Mouse (Mus musculus) retina, postnatal 7 days (tissue): Measurements from ENCODE around the gene Kpnb1.
A peak's percentile ranks its signal among the peaks of the same experiment; 100 is the strongest.
"Not testable (repeated sequence)": the region's sequence is repeated elsewhere in the genome, so short reads cannot be mapped to it uniquely, and the experiment has no call there.

Source experiments
- DNase-seq: peaks from one replicate; pipeline ENCODE4 v3.0.0-alpha.2; 2012; ENCODE audit warnings: low read depth, low spot score

Gene Kpnb1

DNA sequence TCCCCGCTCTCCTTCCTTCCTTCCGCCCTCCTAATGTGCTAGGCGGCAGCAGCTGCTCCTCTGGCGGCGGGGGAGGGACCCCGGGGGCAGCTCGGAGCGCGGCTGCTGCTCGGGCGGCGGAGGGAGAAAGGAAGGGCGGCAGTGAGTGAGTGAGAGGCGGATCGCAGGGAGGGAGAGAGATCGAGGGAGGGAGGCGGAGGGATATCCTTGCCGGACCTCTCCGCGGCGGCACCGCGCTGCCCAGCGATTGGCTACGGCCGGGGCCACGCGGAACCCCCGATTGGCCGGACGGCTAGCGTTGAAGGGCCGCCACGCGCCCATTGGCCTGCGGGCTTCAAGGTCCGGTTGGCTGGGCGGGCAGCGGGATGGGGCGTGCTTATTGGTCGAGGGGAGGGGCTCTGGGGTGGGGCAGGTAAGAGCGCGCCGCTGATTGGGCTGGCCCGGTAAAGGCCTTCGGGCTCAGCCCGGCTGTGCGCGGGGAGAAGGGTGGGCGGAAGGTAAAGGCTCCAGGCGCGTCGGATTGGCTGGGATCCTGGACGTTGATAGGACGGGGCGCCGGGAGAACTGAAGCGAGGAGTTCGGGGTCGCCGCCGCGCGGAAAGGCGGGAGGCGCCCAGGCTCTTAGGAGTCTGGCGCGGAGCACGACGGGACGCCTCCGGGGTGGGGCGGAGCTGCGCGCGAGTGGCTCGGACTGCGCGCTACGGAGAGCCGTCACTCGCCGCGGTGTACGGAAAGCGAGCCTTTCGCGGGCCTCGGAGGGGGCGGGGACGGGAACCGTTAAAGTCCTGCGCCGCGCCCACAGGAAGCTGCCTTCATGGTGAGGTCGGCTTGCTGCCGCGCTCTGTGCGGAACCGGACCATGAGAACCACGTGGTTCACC lies at the start of gene Kpnb1:
Kpnb1 (minus strand) TSS at position 118 of the 879 bp plus-strand sequence.
- DNase-seq = peak; percentile 97

DNA sequence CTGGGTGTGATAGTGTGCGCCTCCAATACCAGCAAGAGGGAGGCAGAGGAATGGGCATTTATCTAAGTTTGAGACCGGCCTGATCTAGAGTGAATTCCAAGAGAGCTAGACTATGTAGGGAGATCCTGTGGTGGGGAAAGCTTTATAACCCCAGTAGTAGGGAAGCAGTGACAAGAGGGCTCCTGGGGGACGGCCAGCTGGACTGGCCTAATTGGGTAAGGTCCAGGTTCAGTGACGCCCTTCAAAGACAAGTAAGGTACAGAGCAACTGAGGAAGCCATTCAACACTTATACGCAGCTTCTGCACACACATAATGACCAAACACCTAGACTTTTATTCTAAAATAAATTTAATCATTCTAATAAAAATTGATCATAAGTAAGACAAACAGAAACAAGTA lies 44.8 kb upstream of the Kpnb1 start:
- no peak for DNase-seq

DNA sequence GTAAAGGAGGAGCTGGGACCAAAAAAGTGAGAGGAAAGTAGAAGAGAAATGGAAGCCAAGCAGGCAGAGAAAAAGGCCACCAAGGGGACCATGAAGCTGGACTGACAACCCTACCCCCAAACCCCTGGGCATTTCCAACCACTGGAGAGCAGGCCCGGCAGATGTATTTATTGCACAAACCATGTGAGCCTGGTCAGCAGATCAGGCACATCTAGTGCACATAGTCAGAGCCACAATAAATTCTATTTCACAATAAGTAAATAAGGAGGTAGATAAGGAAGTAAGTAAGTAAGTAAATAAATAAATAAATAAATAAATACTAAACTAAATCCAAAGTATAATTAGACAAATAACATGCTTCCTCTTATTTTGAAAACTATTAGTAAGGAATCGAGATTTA lies 41.7 kb upstream of the Kpnb1 start:
- DNase-seq = no peak

DNA sequence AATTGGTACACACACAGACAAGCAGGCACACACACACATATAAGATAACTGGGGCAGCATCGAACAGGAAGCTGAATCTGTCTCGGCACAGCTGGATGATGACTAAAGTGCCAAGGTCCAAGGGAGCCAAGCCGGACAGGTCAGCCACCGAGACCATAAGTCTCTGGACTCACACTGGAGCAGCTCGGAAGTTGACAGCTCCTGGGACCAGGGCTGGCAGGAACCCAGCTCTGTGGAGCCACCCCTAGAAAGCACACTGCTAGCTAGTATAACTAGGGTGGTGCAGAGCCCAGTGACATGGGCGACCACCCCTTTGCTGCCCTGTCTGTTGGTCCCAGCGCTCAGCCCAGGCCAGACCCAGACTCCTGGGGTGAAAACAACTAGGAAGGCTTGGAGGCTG lies 41.3 kb upstream of the Kpnb1 start:
- no peak for DNase-seq

DNA sequence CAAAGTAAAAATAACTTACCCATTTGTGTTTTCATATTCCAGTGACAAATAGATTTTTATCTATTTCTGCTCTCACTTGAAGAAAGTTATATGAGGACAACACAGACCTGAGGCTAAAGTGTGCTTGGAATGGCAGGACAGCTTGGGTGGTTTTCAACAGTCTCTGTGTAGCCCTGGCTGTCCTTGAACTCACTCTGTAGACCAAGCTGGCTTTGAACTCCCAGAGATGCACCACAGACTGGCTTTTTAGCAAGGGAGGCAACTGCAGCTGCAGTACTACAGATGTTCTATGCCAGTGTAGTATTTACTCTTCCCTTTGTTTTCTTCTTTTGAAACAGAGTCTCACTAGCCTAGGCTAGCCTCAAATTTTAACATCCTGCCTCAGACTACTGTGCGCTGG lies 38.5 kb upstream of the Kpnb1 start:
- DNase-seq = no peak

DNA sequence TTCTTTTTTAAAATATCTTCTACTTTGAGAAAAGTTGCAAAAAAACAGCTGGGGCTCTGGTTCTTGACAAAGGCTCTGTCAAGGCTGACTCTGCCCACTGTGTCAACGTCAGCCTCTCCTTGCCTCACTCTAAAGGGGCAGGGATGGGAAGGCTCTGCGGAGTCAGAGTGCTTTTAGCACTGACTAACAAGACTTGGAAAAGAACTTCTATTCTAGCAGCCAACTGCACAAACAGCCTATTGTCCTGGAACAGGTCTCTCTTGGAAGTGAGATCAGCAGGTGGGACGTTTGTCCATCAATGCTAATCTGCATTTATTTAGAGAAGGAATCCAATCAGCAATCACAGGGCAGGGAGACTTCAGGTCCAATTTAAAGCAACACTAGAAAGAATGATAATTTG lies 35.8 kb upstream of the Kpnb1 start:
- no peak for DNase-seq

DNA sequence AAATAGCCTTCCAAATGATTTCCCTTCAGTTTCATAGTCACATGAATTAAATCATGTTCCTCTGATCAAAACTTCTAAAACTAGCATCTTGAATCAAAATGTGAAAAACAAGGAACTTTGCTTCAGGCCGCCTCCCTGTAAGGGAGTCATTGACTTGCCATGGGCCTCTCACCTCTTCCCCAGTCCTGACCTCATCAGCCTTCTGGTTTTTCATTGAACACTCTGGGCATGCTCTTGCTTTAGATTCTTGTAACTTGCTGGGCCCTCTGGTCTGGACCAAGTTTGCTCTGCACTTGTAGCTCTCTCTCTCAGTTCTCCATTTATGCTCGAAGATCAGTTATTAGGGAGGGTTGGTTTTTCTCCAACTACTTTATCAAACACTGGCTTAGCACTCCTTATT lies 33.9 kb upstream of the Kpnb1 start:
- no peak for DNase-seq

DNA sequence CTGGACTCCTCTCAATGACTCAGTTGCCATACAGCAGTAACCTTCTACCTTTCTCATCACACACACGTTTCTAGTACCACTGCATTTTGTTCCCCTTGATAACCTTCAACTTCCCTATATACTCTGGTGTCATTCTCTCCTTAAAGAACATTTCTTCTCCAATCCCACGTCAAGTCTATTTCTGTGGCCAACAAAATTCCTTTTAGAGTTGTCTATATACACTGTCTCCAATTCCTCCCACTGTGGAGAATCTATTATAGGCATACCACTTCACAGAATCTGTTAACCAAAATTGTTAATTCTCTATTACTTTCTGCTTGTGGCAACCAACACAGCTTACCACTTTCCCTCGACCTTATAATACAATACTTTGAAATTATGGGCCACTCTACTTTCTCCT lies 32.5 kb upstream of the Kpnb1 start:
- DNase-seq = no peak

DNA sequence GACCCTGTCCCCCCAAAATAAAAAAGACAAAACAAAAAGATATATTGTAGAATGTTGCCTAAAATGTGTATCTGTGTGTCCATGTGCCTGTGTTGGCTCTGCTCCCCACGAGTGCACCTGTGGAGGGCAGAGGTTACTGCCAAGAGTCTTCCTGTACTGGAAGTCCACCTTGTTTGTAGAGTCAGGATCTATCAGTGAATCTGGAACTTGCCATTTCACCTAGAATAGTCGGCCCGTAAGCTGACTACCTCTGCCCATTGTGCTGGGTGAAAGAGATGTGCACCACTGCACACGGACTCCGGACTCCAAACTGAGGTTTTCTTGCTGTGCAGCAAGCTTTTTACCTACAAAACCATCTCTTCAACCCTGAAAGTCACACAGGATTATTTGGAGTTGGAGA lies 26.7 kb upstream of the Kpnb1 start:
- no peak for DNase-seq

DNA sequence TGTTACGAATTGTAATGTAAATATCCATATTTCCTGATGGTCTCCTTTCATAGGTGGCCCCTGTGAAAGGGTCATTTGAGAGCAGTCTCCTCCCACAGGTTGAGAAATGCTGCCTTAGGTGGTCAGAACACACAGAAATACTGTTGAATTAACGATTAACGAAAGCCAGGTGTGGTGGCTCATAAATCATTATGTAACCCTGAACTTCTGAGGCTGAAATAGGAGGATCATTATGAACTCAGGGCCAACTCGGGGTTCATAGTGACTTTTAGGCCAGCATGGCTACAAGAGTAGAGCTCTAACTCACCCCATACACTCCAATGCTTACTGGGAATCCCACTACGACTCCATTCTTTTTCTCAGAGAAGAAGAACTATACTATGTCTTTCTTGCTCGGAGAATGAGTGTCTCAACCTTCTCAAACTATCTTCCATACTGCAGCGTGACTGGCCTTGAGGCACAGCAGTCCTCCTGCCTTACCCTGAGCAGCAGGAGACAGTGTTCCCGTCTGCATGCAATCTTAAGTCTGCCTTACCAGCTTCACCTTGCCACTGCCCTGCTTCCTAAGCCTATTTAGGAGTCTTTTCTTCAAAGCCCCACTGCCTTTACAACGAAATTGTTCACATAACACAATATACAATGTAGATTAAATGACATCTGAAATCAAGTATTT lies 23.2 kb upstream of the Kpnb1 start:
- DNase-seq = no peak

DNA sequence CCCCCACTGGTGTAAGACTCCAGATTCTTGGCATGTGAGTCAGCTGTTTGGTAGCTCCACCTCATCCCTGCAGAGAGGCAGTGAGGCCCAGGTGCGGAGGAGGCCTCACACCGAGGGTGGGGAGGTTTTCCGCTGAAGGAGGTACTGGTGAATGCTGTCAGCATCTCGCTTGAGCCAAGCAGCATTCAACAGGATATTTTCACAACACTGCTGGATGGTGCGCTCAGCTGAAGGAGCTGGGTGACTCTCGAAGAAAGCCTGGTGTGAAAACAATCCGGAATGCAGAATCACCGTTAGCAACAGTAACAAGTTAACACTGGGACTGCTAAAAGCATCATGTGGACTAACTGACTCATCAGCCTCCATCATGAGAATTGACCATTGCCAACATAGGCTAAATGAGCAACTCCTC lies 19.3 kb upstream of the Kpnb1 start:
- DNase-seq = no peak

DNA sequence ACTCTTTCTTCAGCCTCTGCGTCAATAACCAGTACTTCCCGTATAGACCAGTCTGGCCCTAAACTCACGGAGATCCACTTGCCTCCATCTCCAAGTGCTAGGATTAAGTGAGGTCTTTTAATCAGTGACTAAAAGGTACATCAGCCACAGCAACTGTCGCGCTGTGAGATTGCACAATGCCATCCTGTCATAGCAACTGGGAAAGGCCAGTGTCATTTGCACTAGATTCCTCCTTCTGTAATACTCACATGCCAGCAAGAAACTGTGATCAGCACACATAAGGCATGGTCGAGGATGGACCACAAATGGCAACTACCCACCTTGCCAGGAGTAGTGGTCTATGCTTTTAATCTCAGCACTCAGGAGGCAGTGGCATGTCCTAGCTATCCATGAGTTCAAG lies 11.8 kb upstream of the Kpnb1 start:
- no peak for DNase-seq

DNA sequence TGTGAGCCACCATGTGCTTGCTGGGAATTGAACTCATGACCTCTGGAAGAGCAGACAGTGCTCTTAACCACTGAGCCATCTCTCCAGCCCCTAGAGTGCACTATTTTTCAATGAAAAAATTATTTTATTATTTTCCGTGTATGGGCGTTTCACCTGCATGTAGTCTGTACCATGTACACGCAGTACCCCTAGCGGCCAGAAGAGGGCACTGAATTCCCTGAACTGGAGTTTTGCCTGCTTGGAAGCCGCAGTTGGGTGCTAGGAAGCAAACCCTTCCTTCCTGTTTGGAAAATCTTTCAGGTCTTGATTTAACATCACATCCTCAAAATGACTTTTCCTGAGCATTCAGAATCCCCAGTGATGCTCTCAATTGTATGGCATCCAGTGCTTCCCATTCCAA lies 10.9 kb upstream of the Kpnb1 start:
- DNase-seq = peak; percentile 38

DNA sequence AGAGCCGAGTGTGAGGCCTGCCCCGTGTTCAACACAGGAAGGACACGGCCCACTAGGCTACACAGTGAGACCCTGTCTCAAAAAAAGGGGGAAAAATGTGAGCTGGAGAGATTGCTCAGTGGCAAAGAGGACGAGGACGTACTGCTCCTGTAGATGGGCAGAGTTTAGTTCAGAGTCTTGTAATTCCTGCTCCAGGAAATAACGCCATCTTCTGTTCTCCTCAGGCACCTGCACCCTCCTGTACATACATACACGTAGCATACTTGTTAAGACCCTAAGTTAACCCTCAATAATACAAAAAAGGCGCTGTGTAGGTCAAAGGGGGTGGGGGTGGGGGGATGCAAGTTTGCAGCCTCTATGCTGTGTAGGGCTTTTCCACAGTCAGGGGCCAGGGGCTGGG lies 9.3 kb upstream of the Kpnb1 start:
- DNase-seq = no peak

DNA sequence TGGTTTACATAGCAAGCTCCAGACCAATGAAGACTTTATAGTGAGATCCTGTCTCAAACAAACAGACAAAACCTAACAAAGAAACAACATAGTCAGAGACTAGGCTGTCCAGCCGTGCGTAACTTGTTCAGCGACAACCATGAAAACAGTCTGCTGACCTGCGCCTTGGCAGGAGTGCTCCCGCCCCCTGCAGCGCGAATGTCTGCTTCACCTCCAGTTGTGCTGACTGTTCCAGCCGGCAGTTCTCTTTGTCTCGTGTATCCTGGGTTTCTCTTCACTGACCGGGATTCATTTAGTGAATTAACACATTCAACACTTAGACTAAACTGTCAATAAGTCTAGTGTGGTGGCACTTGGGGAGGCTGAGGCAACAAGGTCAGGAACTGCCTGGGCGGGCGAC lies 8.9 kb upstream of the Kpnb1 start:
- DNase-seq = no peak

DNA sequence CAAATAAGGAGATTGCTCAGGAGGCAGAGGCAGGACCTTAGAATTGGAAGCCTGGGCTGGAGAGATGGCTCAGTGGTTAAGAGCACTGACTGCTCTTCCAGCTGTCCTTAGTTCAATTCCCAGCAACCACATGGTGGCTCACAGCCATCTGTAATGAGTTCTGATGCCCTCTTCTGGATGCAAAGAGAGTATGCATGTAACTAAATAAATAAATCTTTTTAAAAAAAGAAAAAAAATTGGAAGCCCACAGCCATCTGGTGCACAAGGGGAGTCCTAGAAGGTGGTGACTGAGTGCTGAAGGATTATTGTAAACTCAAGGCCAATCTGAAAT lies 4.9 kb upstream of the Kpnb1 start:
- no peak for DNase-seq

DNA sequence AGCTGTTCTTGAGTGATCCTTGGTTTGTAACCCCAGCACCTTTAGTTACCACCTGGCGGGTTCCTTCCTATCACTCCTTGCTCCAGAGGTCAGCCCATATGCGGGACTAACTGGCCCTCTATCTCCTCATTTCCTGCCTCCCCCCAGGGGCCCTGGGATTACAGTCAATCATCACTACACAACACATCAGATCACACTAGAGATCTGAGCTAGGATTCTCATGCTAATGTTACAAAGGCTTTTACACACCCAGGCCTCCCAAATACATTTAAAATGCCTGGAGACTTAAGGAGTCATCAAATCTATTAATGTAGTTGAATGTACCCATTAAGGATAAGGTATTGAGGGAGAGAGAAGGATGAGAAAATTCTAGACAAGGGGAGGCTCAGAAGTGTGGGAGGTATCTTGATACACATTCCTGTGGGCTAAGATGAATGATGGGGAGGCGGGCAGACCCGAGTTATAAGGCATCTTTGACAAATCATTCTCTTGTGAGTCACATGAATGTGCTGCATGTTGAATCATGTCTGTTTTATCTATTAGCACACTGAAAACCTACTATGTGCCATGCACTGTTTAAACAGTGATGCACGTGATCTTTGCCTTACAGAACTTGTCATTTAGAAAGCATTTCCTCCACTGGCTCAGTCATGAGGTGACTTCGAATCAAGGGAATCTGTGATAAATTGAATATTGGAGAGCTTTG lies 4.4 kb upstream of the Kpnb1 start:
- DNase-seq = no peak

DNA sequence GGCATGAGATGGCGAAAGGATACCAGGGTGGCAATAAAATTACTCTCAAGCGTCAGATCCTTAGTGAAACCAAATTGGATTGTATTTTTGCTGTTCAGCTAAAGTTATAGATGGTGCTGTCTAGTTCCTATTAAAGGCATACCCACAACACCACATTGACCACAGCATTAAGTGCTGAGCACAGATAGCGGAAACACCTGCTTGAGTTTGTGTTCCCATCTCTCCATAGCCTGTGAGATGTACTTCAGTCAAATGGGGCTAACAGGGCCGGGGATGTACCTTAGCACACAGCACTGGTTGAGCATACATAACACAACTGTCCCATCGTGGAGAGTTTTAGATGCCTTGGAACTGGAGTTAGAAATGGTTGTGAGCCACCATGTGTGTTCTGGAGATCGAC lies 3.3 kb upstream of the Kpnb1 start:
- no peak for DNase-seq

DNA sequence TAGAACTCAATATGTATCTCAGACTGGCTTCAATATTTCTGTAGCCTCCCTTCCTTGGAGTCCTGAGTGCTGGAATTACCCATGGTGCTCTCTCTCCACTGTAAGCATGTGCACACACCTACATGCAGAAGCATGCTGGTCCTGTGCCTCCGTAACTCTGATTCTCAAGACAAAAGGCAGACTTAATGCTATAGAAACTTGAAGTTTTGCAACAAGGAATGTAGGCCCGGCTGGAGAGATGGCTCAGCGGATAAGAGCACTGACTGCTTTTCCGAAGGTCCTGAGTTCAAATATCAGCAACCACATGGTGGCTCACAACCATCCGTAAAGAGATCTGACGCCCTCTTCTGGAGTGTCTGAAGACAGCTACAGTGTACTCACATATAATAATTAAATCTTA lies 2.0 kb upstream of the Kpnb1 start:
- not testable (repeated sequence) for DNase-seq

DNA sequence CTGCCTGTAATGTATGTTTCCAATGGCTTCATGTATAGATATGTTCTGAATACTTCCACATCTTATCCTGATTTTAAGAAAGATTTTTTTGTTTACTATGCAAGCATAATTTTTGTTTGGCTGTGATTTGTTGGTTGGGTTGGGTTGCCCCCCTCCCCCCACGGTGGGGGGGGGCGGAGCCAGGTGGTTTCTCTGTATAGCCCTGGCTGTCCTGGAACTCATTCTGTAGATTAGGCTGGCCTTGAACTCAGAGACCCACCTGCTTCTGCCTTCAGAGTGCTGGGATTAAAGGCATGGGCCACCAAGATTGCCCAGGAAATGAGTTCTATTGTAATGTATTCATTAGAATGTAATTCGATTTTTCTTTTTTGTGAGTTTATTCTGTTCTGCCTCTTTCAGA lies 1.6 kb upstream of the Kpnb1 start:
- DNase-seq = no peak

DNA sequence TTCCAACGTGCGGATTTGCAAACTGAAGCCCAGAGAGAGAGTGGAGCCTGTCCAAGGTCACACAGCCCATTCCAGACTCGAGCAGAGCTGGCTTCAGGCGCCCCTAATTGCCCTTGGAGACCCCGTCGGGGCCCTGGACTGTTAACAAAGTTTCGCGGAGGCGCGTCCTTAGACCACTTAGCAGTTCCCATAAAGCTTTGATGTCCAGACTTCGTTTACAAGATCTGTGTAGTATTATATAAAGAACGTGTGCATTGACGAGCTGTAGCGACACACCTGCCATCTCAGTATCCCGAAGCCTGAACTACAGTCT lies 918 bp upstream of the Kpnb1 start:
- DNase-seq = no peak

DNA sequence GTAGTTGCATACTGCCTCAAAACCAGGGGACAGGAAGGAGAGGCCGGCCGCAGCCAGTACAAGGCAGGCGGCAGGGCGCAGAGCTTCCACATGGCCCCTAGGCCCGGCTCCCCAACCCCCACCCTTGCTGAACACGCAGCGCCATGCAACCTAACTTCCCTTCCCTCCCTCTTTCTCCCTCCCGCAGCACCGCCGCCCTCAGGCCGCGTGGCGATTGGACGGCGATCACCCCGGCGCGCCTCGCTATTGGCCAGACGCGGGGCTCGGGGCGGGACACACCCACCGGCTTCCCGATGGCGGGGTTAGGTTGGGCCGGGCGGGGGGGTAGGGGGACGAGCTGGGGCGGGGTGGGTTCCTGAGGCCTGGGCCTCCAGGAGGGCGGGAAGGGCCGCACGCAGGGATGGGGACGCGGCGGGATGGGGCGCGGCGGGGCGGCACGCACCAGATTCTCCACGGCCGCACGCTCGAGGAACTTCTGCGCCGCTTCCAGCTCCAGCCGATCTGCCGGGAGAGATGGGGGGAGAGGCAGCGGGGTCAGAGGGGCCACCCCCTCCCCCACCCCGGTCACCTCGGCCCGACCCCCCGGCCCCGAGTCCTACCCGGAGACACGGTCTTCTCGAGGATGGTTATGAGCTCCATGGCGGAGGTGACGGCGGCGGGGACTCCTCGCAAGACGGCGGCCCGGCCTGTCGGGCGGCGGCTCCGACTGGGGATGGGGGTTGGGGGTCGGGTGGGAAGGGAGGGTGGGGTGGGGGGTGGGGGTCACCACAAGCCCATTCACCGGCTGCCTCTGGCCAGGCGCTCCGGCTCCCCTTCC lies 526 bp downstream of the Kpnb1 start:
- DNase-seq = peak; percentile 89
